Mouse (Mus musculus): Measurements from ENCODE around the gene Tmem119.

DNA sequence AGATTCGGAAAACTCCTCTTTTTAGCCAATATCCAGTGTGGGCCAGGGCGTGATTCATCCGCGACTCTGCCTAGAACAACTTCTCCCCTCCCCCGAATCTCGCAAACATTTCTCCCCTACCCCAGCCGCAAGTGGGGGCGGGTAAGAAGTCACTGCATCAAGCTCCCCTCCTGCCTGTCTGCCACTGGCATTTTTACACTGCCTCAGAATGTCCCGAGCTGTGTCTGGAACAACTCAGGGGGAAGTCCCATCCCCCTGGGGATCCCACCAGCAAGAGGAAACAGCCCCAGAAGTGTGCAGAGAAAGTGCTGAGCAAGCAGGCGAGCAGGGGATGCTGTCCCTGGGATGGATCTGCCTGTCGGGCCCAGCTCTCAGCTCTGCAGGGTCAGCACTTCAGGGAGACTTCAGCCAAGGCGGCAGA is 16.7 kb downstream of the Tmem119 start:
- TF ChIP-seq TAL1 (IDR thresholded peaks at IDR 0.05; ENCODE audit: low read length) (no peak), GATA1 (IDR thresholded peaks at IDR 0.05; ENCODE audit: low read length) (no peak)
